Comparison of ENCODE assay signal across 10 mouse cellular contexts in genomic region chr11:44738820-44739219, GRCm38 (mm10).
A peak's percentile ranks its signal among the peaks of the same experiment; 100 is the strongest.
DNase-seq lines count a peak whose midpoint lies in the region; ATAC-seq and TF ChIP-seq lines count a peak whose summit lies in the region.
"Had no signal": no experiment of that assay in that cellular context is flagged by ENCODE, and none has a peak within 500 bp of the region (broad histone marks: within the 10 kb centered on the region; RNA-seq: fewer than 3 reads in every experiment).

No protein-coding gene starts in this region.

- peak overlapping the region; percentile 45 for H3K4me2 ChIP-seq in heart, embryonic 13.5 days
- H3K4me2 ChIP-seq in embryonic facial prominence, embryonic 11.5 days (ENCODE audit: low read depth, low read length) = no peak overlapping the region
- no peak overlapping the region for H3K4me2 ChIP-seq in hindbrain, embryonic 12.5 days (replicated peaks)
- H3K4me2 ChIP-seq in neural tube, embryonic 13.5 days = 0 out of 2 replicates have a peak overlapping the region, but pooled peaks have one; percentile 4
- H3K4me2 ChIP-seq: limb, embryonic 15.5 days had no signal

- H3K36me3 ChIP-seq in heart, embryonic 13.5 days = no peaks in the 10 kb centered on the region
- no peaks in the 10 kb centered on the region for H3K36me3 ChIP-seq in embryonic facial prominence, embryonic 11.5 days (replicated peaks; ENCODE audit: control insufficient read depth, insufficient read depth, low read depth, low read length)
- H3K36me3 ChIP-seq in hindbrain, embryonic 12.5 days = no peaks in the 10 kb centered on the region
- H3K36me3 ChIP-seq in neural tube, embryonic 13.5 days = no peaks in the 10 kb centered on the region
- H3K36me3 ChIP-seq: limb, embryonic 15.5 days had no signal

- no peak for DNase-seq in heart, postnatal 25 days (ENCODE audit: low spot score)
- peak; percentile 39 for DNase-seq in embryonic facial prominence, embryonic 11.5 days (ENCODE audit: low spot score)
- no peak for DNase-seq in natural killer cell, adult 2 months (ENCODE audit: low spot score in 2 of 2)
- DNase-seq in layer of hippocampus, adult 2 months (ENCODE audit: low spot score in 2 of 2) = no peak
- DNase-seq in left cerebral cortex, postnatal 10 days (ENCODE audit: extremely low spot score in 1 of 2, low spot score in 2 of 2) = no peak
- DNase-seq: kidney, adult 18-20 months had no signal

- ATAC-seq in heart, embryonic 13.5 days (ENCODE audit: extremely low read depth, insufficient number of reproducible peaks, low FRiP score, low TSS enrichment) = no peak
- ATAC-seq in embryonic facial prominence, embryonic 11.5 days (replicated peaks; ENCODE audit: insufficient number of reproducible peaks, low FRiP score, low TSS enrichment, low read depth) = no peak
- ATAC-seq in hindbrain, embryonic 12.5 days (ENCODE audit: low FRiP score) = peak; percentile 64; the same call in 1 of the 2 replicates
- ATAC-seq in neural tube, embryonic 13.5 days (ENCODE audit: low read depth) = peak; percentile 45; the same call in 1 of the 2 replicates

- H3K9ac ChIP-seq in heart, embryonic 13.5 days = peak overlapping the region; percentile 45
- H3K9ac ChIP-seq in embryonic facial prominence, embryonic 11.5 days (replicated peaks; ENCODE audit: low read length) = peak overlapping the region; percentile 37; the same call in 1 of the 2 replicates
- H3K9ac ChIP-seq in hindbrain, embryonic 12.5 days = no peak overlapping the region
- no peak overlapping the region for H3K9ac ChIP-seq in neural tube, embryonic 13.5 days
- H3K9ac ChIP-seq: limb, embryonic 15.5 days had no signal

- no peak for TF ChIP-seq CTCF in layer of hippocampus, adult 2 months (conservative IDR thresholded peaks at IDR 0.05)

- H3K27me3 ChIP-seq in heart, embryonic 13.5 days (replicated peaks) = no peaks in the 10 kb centered on the region
- no peaks in the 10 kb centered on the region for H3K27me3 ChIP-seq in embryonic facial prominence, embryonic 11.5 days (ENCODE audit: control insufficient read depth, insufficient read depth, low read length)
- H3K27me3 ChIP-seq in hindbrain, embryonic 12.5 days = no peaks in the 10 kb centered on the region
- H3K27me3 ChIP-seq in neural tube, embryonic 13.5 days = no peaks in the 10 kb centered on the region
- H3K27me3 ChIP-seq: limb, embryonic 15.5 days had no signal

- H3K4me1 ChIP-seq in heart, embryonic 13.5 days = peaks cover 23% of the 10 kb centered on the region
- no peaks in the 10 kb centered on the region; the same call in 1 of the 2 replicates for H3K4me1 ChIP-seq in embryonic facial prominence, embryonic 11.5 days (ENCODE audit: control insufficient read depth, insufficient read depth, low read length)
- H3K4me1 ChIP-seq in hindbrain, embryonic 12.5 days = peaks cover 28% of the 10 kb centered on the region
- H3K4me1 ChIP-seq in neural tube, embryonic 13.5 days (replicated peaks) = peaks cover 52% of the 10 kb centered on the region

- H3K9me3 ChIP-seq in heart, embryonic 13.5 days = no peaks in the 10 kb centered on the region
- H3K9me3 ChIP-seq in embryonic facial prominence, embryonic 11.5 days (replicated peaks; ENCODE audit: control insufficient read depth, low read length) = no peaks in the 10 kb centered on the region
- no peaks in the 10 kb centered on the region for H3K9me3 ChIP-seq in hindbrain, embryonic 12.5 days (replicated peaks)
- H3K9me3 ChIP-seq in neural tube, embryonic 13.5 days = no peaks in the 10 kb centered on the region
- H3K9me3 ChIP-seq: limb, embryonic 15.5 days had no signal

- intact Hi-C loops in heart, postnatal 25 days (cut with DNase I) = loop anchor here (1.0 kb wide), 1 partner anchor 118 kb away; no protein-coding TSS in a partner anchor
- intact Hi-C loops in left cerebral cortex, postnatal 10 days (cut with DNase I) = no loop called here

- WGBS in heart, embryonic 13.5 days = 27% methylated on average over 10 of the region's 10 CpGs
- 24% methylated on average over 10 of the region's 10 CpGs for WGBS in embryonic facial prominence, embryonic 11.5 days
- WGBS in hindbrain, embryonic 12.5 days = 24% methylated on average over 10 of the region's 10 CpGs
- 35% methylated on average over 10 of the region's 10 CpGs for WGBS in neural tube, embryonic 13.5 days

- H3K4me3 ChIP-seq in heart, embryonic 13.5 days = 0 out of 2 replicates have a peak overlapping the region, but pooled peaks have one; percentile 1
- H3K4me3 ChIP-seq in embryonic facial prominence, embryonic 11.5 days (ENCODE audit: low read depth, low read length) = no peak overlapping the region
- H3K4me3 ChIP-seq in hindbrain, embryonic 12.5 days = no peak overlapping the region
- no peak overlapping the region for H3K4me3 ChIP-seq in neural tube, embryonic 13.5 days
- H3K4me3 ChIP-seq in layer of hippocampus, adult 2 months = no peak overlapping the region
- H3K4me3 ChIP-seq: limb, embryonic 15.5 days had no signal

- H3K27ac ChIP-seq in heart, embryonic 13.5 days (replicated peaks) = peak overlapping the region; percentile 15; the same call in 1 of the 2 replicates
- H3K27ac ChIP-seq in embryonic facial prominence, embryonic 11.5 days (replicated peaks; ENCODE audit: low read depth, low read length) = 0 out of 2 replicates have a peak overlapping the region, but pooled peaks have one; percentile 9
- peak overlapping the region; percentile 62; the same call in 1 of the 2 replicates for H3K27ac ChIP-seq in hindbrain, embryonic 12.5 days
- peak overlapping the region; percentile 68 for H3K27ac ChIP-seq in neural tube, embryonic 13.5 days (replicated peaks)
- no peak overlapping the region for H3K27ac ChIP-seq in layer of hippocampus, adult 2 months
- H3K27ac ChIP-seq: limb, embryonic 15.5 days had no signal

Comparison
In these comparisons a context has a peak if more than half of its experiments do, and no peak if none do; other contexts are left out.
1. ATAC-seq: peak in hindbrain, embryonic 12.5 days (single experiment) and neural tube, embryonic 13.5 days (single experiment); none in heart, embryonic 13.5 days (single experiment) and embryonic facial prominence, embryonic 11.5 days (single experiment).
2. H3K4me2 ChIP-seq: peak in heart, embryonic 13.5 days (single experiment) and neural tube, embryonic 13.5 days (single experiment); none in embryonic facial prominence, embryonic 11.5 days (single experiment) and hindbrain, embryonic 12.5 days (single experiment).
3. H3K9ac ChIP-seq: peak in heart, embryonic 13.5 days (single experiment) and embryonic facial prominence, embryonic 11.5 days (single experiment); none in hindbrain, embryonic 12.5 days (single experiment) and neural tube, embryonic 13.5 days (single experiment).